In genomic region chr1:80474942-80475341, GRCm38 (mm10) we compare ENCODE assay signal across 21 mouse cellular contexts. TPM values are rescaled to one million over a fixed set of nuclear protein-coding genes. Genes with fewer than 3 reads are reported as not detected.
DNase-seq lines count a peak whose midpoint lies in the region; ATAC-seq lines count a peak whose summit lies in the region.
"Had no signal": no experiment of that assay in that cellular context is flagged by ENCODE, and none has a peak within 500 bp of the region (broad histone marks: within the 10 kb centered on the region; RNA-seq: fewer than 3 reads in every experiment).

No protein-coding gene starts in this region.

- intact Hi-C loops in heart, postnatal 14 days (cut with DNase I), result no loop called here

- DNase-seq in A20 (ENCODE audit: low read depth, low spot score), result peak; percentile 24
- DNase-seq in left cerebral cortex, adult 8-10 months (ENCODE audit: low spot score in 2 of 2), result no peak
- no peak for DNase-seq in left cerebral cortex, adult 9 months (ENCODE audit: low spot score in 2 of 2)
- DNase-seq in heart, postnatal 14 days, result no peak
- DNase-seq: adrenal gland, adult 8-10 months; adrenal gland, postnatal 14 days; adrenal gland, postnatal 36 days; cerebellum, adult 11-12 months; cerebellum, adult 2 months; cerebellum, adult 9-10 months; cerebellum, postnatal 10 days; cerebellum, postnatal 25 days; forebrain, postnatal 0 days had no signal

- peak; percentile 87 for ATAC-seq in granulocyte monocyte progenitor cell, adult 5-6 weeks (replicated peaks; ENCODE audit: poor library complexity, severe bottlenecking)
- peak; percentile 44; the same call in 1 of the 2 replicates for ATAC-seq in megakaryocyte progenitor cell, adult 5-6 weeks (replicated peaks; ENCODE audit: poor library complexity)
- ATAC-seq: activated CD4-positive, CD25-positive, alpha-beta regulatory T cell, adult 4 months; forebrain, embryonic 13.5 days; forebrain, embryonic 15.5 days; forebrain, postnatal 0 days; Patski had no signal

RNA-seq across cellular contexts. Expression of gene Gm45261, which starts 13.7 kb away (rescaled TPM):
- total RNA-seq in granulocyte monocyte progenitor cell, adult 5-6 weeks (2014; fragmentation: Nextera tagmentation), result not detected in 2 replicates
- not detected in 2 replicates for total RNA-seq in granulocyte monocyte progenitor cell, adult 5-6 weeks (2017)
- total RNA-seq in megakaryocyte progenitor cell, adult 5-6 weeks (2015), result not detected in 2 replicates
- not detected in 2 replicates for total RNA-seq in megakaryocyte progenitor cell, adult 5-6 weeks (2017)
- total RNA-seq in left cerebral cortex, adult 8-10 months (2022), result not detected
- total RNA-seq in heart, postnatal 14 days (2021), result not detected
- total RNA-seq: adrenal gland, adult 18-20 months; adrenal gland, adult 8-10 months; adrenal gland, postnatal 14 days; adrenal gland, postnatal 36 days; forebrain, postnatal 0 days; G1E had no signal
